Mouse (Mus musculus) MEL (cell line): ENCODE data around the gene Tango6.

Experiments used
- CHD1 ChIP-seq: IDR thresholded peaks from 2 replicates; pipeline ENCODE4 v1.6.1; 2012; ENCODE audit warnings: low read depth, mild to moderate bottlenecking, inconsistent platforms, low read length, improper control_type of control experiment
- CTCF ChIP-seq, 3 experiments: IDR thresholded peaks in 2 of 3; conservative IDR thresholded peaks in 1 of 3; 2 replicates each; pipeline ENCODE4 v1.5.1; 2011 to 2012; ENCODE audit warnings: low read length in 3 of 3, low read depth in 2 of 3, mild to moderate bottlenecking in 2 of 3, improper control_type of control experiment in 1 of 3, inconsistent platforms in 1 of 3, mixed read lengths in 1 of 3, moderate library complexity in 1 of 3; ENCODE audit not compliant: control insufficient read depth in 1 of 3, insufficient read depth in 1 of 3, poor library complexity in 1 of 3, severe bottlenecking in 1 of 3
- EP300 ChIP-seq, 2 experiments: IDR thresholded peaks; 2 replicates each; pipeline ENCODE4 v1.6.1; 2011; ENCODE audit warnings: improper control_type of control experiment in 2 of 2, low read length in 2 of 2, low read depth in 1 of 2, mild to moderate bottlenecking in 1 of 2
- KAT2A ChIP-seq: conservative IDR thresholded peaks from 2 replicates; pipeline ENCODE4 v1.6.1; 2012; ENCODE audit warnings: low read depth, low read length, improper control_type of control experiment, inconsistent platforms
- MAX ChIP-seq: IDR thresholded peaks from 2 replicates; pipeline ENCODE4 v1.6.1; 2011; ENCODE audit warnings: low read length, improper control_type of control experiment
- POLR2A ChIP-seq, 2 experiments: IDR thresholded peaks; 2 replicates each; pipeline ENCODE4 v1.6.1; 2011 to 2012; ENCODE audit warnings: low read length in 2 of 2, mild to moderate bottlenecking in 2 of 2, control low read depth in 1 of 2, improper control_type of control experiment in 1 of 2, low read depth in 1 of 2, moderate library complexity in 1 of 2; ENCODE audit not compliant: control insufficient read depth in 1 of 2, insufficient read depth in 1 of 2, poor library complexity in 1 of 2
- RAD21 ChIP-seq: IDR thresholded peaks from 2 replicates; pipeline ENCODE4 v1.6.1; 2011; ENCODE audit warnings: mild to moderate bottlenecking, low read depth, low read length, improper control_type of control experiment
- RCOR1 ChIP-seq: IDR thresholded peaks from 2 replicates; pipeline ENCODE4 v1.6.1; 2012; ENCODE audit warnings: low read depth, mild to moderate bottlenecking, inconsistent platforms, low read length, improper control_type of control experiment
- USF1 ChIP-seq: IDR thresholded peaks from 2 replicates; pipeline ENCODE4 v1.6.1; 2014; ENCODE audit warnings: low read depth, mild to moderate bottlenecking, inconsistent platforms, low read length, improper control_type of control experiment, moderate library complexity
- ZKSCAN1 ChIP-seq: IDR thresholded peaks from 2 replicates; pipeline ENCODE4 v1.6.1; 2012; ENCODE audit warnings: low read depth, mild to moderate bottlenecking, inconsistent platforms, low read length, improper control_type of control experiment, moderate library complexity
- ZMIZ1 ChIP-seq: IDR thresholded peaks from 2 replicates; pipeline ENCODE4 v1.6.1; 2012; ENCODE audit warnings: low read depth, mild to moderate bottlenecking, inconsistent platforms, low read length, improper control_type of control experiment, moderate library complexity

DNA sequence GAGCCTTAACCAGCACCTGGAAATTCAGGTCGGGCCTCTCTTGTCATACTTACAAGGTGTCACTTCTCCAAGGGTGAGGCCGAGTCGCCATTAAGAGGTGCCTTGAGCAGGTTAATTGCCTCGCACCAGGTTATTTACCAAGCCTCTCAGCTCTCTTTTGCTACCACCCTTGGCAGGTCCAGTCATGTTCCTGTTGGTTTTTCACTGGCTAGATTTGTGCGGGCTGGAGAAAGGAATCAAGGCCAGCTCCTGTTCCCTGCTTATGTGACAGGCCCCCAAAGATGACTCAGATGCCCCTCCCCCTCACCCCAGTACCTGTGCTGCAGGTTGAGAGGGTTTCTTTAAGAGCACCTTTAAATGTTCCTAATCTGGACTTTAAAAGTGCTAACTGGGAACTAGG lies 36.1 kb upstream of the Tango6 start:
- TF ChIP-seq CHD1 (no peak), POLR2A (IDR thresholded peaks at IDR 0.05; ENCODE audit: control insufficient read depth in 1 of 2, insufficient read depth in 1 of 2, low read depth in 1 of 2, low read length in 2 of 2, poor library complexity in 1 of 2) (no peak), USF1 (no peak), RAD21 (no peak), RCOR1 (no peak), ZKSCAN1 (no peak), MAX (no peak), CTCF (IDR thresholded peaks at IDR 0.05 in 2 of 3, conservative IDR thresholded peaks at IDR 0.05 in 1 of 3; ENCODE audit: control insufficient read depth in 1 of 3, insufficient read depth in 1 of 3, low read depth in 2 of 3, low read length in 3 of 3, poor library complexity in 1 of 3, severe bottlenecking in 1 of 3) (no peak), ZMIZ1 (no peak), KAT2A (no peak), EP300 (IDR thresholded peaks at IDR 0.05; ENCODE audit: low read depth in 1 of 2, low read length in 2 of 2) (no peak)
